Mouse (Mus musculus) v-Abl transformed pro-B cells (cell line): ENCODE results near the gene Tarm1.

Experiments
- in situ Hi-C, 2 experiments: fragments of 400-800 bp; cut with MboI; formaldehyde crosslinking; loops; one replicate each; pipeline ENCODE4 v1.15.1; 2025; ENCODE audit not compliant: unreplicated experiment in 2 of 2

Gene Tarm1

DNA sequence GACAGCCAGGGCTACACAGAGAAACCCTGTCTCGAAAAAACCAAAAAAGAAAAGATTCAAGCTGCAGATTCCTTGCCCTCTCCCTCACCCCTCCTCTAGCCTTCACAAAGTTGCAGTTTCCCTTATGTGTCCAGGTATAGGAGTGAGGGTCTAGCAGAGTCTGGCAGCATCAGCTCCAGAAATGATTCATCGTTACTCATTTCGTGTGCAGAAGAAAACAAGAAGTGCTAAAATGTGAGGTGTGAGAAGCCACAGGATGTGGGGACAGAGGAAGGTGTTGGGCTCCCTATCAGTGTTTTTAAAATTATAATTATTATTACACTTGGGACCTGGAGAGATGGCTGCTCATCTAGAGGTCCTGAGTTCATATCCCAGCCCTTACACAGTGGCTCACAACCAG, 57.7 kb downstream of the Tarm1 start:
- in situ Hi-C loops = loop anchor here (5.0 kb wide), 2 partner anchors 47 to 222 kb away; no protein-coding TSS in a partner anchor

- in situ Hi-C loops = no loop called here
Observed at GRCm38 (mm10) chr7:3442476-3443062, 59.9 kb downstream of the Tarm1 start.

DNA sequence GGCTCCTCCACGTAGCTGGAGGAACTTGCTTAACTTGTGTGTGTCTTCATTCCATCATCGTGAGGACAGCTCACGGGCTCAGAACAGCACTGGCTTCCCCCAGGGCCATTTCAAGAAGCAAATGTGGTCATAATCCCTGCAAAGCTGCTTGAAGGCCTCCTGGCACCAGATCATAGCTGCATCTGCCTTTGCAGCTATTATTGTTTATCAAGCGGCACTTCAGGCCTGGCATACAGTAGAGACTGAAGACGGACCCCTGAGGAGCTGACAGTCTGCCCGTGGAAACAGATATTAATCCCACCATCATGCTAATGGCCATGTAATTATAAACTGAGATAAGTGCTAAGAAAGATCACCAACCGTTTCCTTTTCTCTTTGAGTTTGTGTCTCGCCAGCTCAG, 61.9 kb downstream of the Tarm1 start:
- in situ Hi-C loops = no loop called here

GRCm38 (mm10) chr7:3439984-3440383, 62.4 kb downstream of the Tarm1 start:
- in situ Hi-C loops = no loop called here

DNA sequence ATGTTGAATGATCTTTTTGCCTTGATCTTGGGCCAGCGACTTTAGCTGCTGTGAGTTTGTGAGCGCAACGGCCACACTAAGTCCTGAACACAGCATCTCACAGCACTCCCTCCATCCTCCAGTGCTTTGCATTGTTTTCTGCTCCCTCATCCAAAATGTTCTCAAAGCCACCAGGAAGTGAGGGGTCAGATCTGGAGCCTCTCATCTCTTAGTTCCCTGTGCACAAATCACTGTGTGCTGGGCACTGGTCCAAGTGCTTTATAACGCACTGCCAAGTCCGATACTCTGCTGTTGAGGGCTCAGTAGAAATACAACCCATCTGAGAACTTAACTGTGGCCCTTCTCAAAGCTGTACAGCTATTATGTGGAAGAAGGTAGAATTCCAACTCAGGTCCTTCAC, 64.5 kb downstream of the Tarm1 start:
- in situ Hi-C loops = no loop called here
